Mouse (Mus musculus): ENCODE data around the gene Cpsf4l. TPM values are rescaled to one million over a fixed set of nuclear protein-coding genes. Genes with fewer than 3 reads are reported as not detected.

The Cpsf4l gene
- polyA plus RNA-seq, 1 experiment from 2014 or later: 0.20 TPM

GRCm38 (mm10) chr11:113649353-113650210 lies 60.2 kb downstream of the Cpsf4l start, which contains the start of gene Slc39a11:
Gene Slc39a11, minus strand, starts transcription at chr11:113650079.
- peak within 1 kb of the TSS; percentile 95 for H3K4me3 ChIP-seq
- ATAC-seq: peak; percentile 73
- H3K27ac ChIP-seq: peak within 1 kb of the TSS; percentile 90
- peaks cover 11% of the 10 kb centered on the region for H3K27me3 ChIP-seq (replicated peaks)
- H3K9me3 ChIP-seq (replicated peaks): no peaks in the 10 kb centered on the region
- WGBS (ENCODE audit: insufficient replicate concordance): under 1% methylated on average over 87 of the region's 91 CpGs
- H3K4me1 ChIP-seq: peaks cover 33% of the 10 kb centered on the region
- H3K4me2 ChIP-seq: peak within 1 kb of the TSS; percentile 89
- H3K36me3 ChIP-seq: peaks cover 32% of the 10 kb centered on the region
- H3K9ac ChIP-seq: peak within 1 kb of the TSS; percentile 94

DNA sequence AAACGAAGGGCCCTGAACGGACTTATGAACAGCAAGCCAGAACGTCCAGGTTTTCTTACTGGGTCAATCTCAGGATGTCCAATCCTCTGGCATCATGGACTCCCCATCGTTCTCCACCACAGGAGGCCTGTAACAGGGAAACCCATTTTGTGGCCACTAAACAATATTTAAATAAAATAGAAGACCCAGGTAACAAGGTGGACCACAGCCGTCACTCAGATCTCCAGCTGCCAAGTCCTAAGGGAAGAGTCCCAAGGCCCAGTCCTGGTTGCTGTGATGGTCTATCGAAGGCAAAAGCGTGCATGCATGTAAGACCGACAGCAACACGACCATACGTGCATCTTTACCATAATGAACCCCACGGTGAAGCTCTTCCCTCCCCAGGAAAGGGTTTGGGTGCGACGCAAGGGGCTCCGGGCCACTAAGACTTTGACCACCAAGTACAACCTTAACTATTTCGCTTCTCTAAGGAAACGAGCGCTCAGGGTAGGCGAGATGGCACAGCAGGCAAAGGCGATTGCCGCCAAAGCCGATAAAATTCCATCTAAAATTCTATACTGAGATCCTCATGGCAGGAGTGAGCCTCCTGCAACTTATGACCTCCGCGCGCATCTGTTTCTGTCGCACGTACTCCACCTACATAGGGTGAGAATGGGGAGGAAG lies 61.0 kb downstream of the Cpsf4l start, which contains the start of gene Cog1:
Gene Cog1 (plus strand): TSS at position 480 of the 663 bp plus-strand sequence.
- H3K4me2 ChIP-seq: peak within 1 kb of the TSS; percentile 89
- H3K4me1 ChIP-seq: peaks cover 33% of the 10 kb centered on the region
- ATAC-seq: peak; percentile 4; the same call in 1 of the 2 replicates
- H3K27ac ChIP-seq: peak within 1 kb of the TSS; percentile 90
- H3K36me3 ChIP-seq: peaks cover 24% of the 10 kb centered on the region
- 31% methylated on average over 26 of the region's 26 CpGs for WGBS (ENCODE audit: insufficient replicate concordance)
- H3K9ac ChIP-seq: peak within 1 kb of the TSS; percentile 94
- peaks cover 11% of the 10 kb centered on the region for H3K27me3 ChIP-seq (replicated peaks)
- H3K4me3 ChIP-seq: peak within 1 kb of the TSS; percentile 95
- H3K9me3 ChIP-seq (replicated peaks): no peaks in the 10 kb centered on the region

Other genes with a start within 250 kb of the Cpsf4l start
- gene Sstr2, start 90.7 kb downstream of the Cpsf4l start, polyA plus RNA-seq (2016; fragmentation: Nextera tagmentation; extraction: Ambion mirVana): 2.2 and 2.7 TPM in 2 replicates
- 19.4 and 21.7 TPM in 2 replicates for gene Cog1, start 60.8 kb downstream of the Cpsf4l start, polyA plus RNA-seq (2016; fragmentation: Nextera tagmentation; extraction: Ambion mirVana)
- 18.0 and 18.3 TPM in 2 replicates for gene Slc39a11, start 59.9 kb downstream of the Cpsf4l start, polyA plus RNA-seq (2016; fragmentation: Nextera tagmentation; extraction: Ambion mirVana)
- 56.1 and 58.5 TPM in 2 replicates for gene Fam104a, start 25.9 kb downstream of the Cpsf4l start, polyA plus RNA-seq (2016; fragmentation: Nextera tagmentation; extraction: Ambion mirVana)
- gene D11Wsu47e, start 25.6 kb downstream of the Cpsf4l start, polyA plus RNA-seq (2016; fragmentation: Nextera tagmentation; extraction: Ambion mirVana): 14.8 and 16.0 TPM in 2 replicates
- 21.1 and 21.9 TPM in 2 replicates for gene Cdc42ep4, start 41.9 kb upstream of the Cpsf4l start, polyA plus RNA-seq (2016; fragmentation: Nextera tagmentation; extraction: Ambion mirVana)

All from liver, embryonic 12.5 days (tissue).